Mouse (Mus musculus): ENCODE results near the gene Synpo2. TPM values are rescaled to one million over a fixed set of nuclear protein-coding genes. Genes with fewer than 3 reads are reported as not detected.

Synpo2 gene
- polyA plus RNA-seq, 1 experiment from 2014 or later: 19.9 TPM

DNA sequence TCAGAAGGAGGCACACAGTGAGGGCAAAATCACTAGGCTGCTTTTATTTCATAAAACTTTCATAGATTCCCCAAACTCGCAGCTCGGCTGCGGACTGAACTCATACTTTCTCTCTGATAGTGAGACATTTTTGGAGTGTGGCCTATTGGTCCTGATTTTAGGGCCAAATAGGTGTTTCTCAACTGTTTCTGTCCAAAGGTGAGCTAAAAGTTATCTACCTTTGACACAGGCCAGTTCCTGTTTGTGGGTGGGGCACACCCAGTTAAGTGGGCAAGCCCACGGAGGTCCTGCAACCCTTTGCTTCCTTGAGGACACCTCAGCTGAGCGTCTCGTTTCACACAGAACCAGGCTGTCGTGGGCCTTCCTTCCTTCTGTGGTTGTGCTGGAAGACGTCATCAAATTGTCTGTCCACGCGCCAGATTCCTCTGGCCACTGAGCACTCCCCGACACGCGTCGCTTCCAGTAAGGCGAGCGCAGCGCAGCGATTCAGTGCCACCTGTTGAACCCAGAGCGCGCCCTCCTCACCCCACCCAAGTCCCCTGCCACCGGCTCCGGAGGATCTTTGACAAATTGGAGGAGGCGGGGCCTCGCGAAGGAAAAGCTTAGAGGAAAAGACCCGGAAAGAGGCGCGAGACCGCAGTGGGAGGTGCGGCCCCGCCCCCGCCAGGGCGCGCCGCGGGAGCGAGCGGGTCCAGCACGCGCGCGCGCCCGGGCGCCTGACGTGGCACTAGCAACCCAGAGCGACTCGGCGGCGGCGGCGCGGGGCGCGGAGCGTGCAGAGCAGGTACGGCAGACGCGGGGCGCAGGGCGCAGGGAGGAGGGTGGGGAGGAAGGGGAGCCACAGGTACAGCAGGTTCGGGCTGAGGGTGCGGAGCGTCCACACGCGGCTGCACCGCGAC lies 31.1 kb upstream of the Synpo2 start, which contains the start of gene Sec24d:
Sec24d (plus strand) TSS at position 703 of the 899 bp plus-strand sequence.
- DNase-seq (ENCODE audit: low spot score) (peak; percentile 93), ATAC-seq (ENCODE audit: low FRiP score, low TSS enrichment) (peak; percentile 93)
- peak within 1 kb of the TSS; percentile 79 for H3K4me3 ChIP-seq (ENCODE audit: low read depth, low read length)
- peak within 1 kb of the TSS; percentile 75 for H3K4me2 ChIP-seq (replicated peaks; ENCODE audit: low read depth)
- H3K9me3 ChIP-seq (ENCODE audit: control insufficient read depth, low read length): no peaks in the 10 kb centered on the region
- 2% methylated on average over 65 of the region's 68 CpGs for WGBS
- no peaks in the 10 kb centered on the region for H3K4me1 ChIP-seq (replicated peaks; ENCODE audit: control insufficient read depth, insufficient read depth)
- TF ChIP-seq CTCF (IDR thresholded peaks at IDR 0.05; ENCODE audit: low read depth) (no peak), EP300 (optimal IDR thresholded peaks at IDR 0.05) (no peak)
- H3K9ac ChIP-seq (ENCODE audit: low read length): peak within 1 kb of the TSS; percentile 85
- H3K27ac ChIP-seq (replicated peaks): peak within 1 kb of the TSS; percentile 91
- H3K36me3 ChIP-seq (ENCODE audit: control insufficient read depth, insufficient read depth, low read length): peaks cover 6% of the 10 kb centered on the region
- H3K27me3 ChIP-seq (ENCODE audit: control insufficient read depth, insufficient read depth, low read length): no peaks in the 10 kb centered on the region

DNA sequence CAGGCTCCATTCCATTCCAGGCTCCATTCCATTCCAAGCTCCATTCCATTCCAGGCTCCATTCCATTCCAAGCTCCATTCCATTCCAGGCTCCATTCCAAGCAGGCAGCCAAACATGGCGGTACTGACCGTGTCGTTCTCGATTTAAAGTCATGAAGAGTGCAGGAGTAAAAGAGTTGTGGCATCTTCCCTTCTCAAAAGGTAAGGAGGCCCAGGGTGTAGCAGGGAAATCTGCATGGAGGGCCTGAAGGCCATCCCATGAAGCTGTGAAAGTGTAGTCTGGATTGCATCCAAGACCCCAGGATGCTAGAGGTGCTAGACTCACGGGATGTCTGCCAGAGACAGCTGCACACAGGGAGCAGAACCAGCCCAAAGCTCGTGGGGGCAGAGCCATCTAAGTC lies 28.8 kb upstream of the Synpo2 start:
- Histone ChIP-seq H3K4me2 (replicated peaks; ENCODE audit: low read depth) (peak overlapping the region; percentile 32), H3K27me3 (ENCODE audit: control insufficient read depth, insufficient read depth, low read length) (no peaks in the 10 kb centered on the region), H3K9ac (ENCODE audit: low read length) (no peak overlapping the region), H3K27ac (replicated peaks) (0 out of 2 replicates have a peak overlapping the region, but pooled peaks have one; percentile 18), H3K4me3 (ENCODE audit: low read depth, low read length) (peak overlapping the region; percentile 35), H3K36me3 (ENCODE audit: control insufficient read depth, insufficient read depth, low read length) (peaks cover 2% of the 10 kb centered on the region; the same call in 1 of the 2 replicates), H3K9me3 (ENCODE audit: control insufficient read depth, low read length) (no peaks in the 10 kb centered on the region), H3K4me1 (replicated peaks; ENCODE audit: control insufficient read depth, insufficient read depth) (no peaks in the 10 kb centered on the region)
- 33% methylated on average over 6 of the region's 6 CpGs for WGBS
- no peak for TF ChIP-seq CTCF (IDR thresholded peaks at IDR 0.05; ENCODE audit: low read depth)
- TF ChIP-seq EP300 (optimal IDR thresholded peaks at IDR 0.05): no peak
- no peak for DNase-seq (ENCODE audit: low spot score)
- no peak for ATAC-seq (ENCODE audit: low FRiP score, low TSS enrichment)

DNA sequence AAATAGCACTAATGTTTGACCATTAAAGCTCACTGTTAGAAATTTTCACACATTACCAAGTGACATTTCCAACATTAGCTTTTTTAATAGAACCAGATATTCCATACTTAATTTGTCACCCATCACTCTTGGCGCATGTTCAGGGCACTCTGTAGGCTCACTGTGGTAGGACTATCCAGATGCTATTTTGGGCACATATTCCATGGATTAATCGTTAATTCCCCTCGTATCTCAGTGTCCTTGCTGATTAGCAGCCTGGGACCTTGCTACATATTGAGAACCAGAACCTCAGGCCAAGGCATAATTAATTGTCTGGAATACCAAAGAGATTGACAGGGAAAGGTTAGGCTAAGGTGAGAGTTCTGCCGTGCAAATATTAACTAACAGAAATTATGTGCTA lies 22.8 kb upstream of the Synpo2 start:
- no peak overlapping the region for H3K4me3 ChIP-seq (ENCODE audit: low read depth, low read length)
- ATAC-seq (ENCODE audit: low FRiP score, low TSS enrichment) (no peak), DNase-seq (ENCODE audit: low spot score) (no peak)
- TF ChIP-seq CTCF (IDR thresholded peaks at IDR 0.05; ENCODE audit: low read depth): no peak
- TF ChIP-seq EP300 (optimal IDR thresholded peaks at IDR 0.05): no peak
- no peaks in the 10 kb centered on the region for H3K9me3 ChIP-seq (ENCODE audit: control insufficient read depth, low read length)
- WGBS: 50% methylated on average over 4 of the region's 4 CpGs
- no peaks in the 10 kb centered on the region for H3K27me3 ChIP-seq (ENCODE audit: control insufficient read depth, insufficient read depth, low read length)
- H3K27ac ChIP-seq (replicated peaks): no peak overlapping the region
- no peak overlapping the region for H3K4me2 ChIP-seq (replicated peaks; ENCODE audit: low read depth)
- H3K9ac ChIP-seq (ENCODE audit: low read length): no peak overlapping the region
- H3K4me1 ChIP-seq (replicated peaks; ENCODE audit: control insufficient read depth, insufficient read depth): no peaks in the 10 kb centered on the region
- no peaks in the 10 kb centered on the region for H3K36me3 ChIP-seq (ENCODE audit: control insufficient read depth, insufficient read depth, low read length)

DNA sequence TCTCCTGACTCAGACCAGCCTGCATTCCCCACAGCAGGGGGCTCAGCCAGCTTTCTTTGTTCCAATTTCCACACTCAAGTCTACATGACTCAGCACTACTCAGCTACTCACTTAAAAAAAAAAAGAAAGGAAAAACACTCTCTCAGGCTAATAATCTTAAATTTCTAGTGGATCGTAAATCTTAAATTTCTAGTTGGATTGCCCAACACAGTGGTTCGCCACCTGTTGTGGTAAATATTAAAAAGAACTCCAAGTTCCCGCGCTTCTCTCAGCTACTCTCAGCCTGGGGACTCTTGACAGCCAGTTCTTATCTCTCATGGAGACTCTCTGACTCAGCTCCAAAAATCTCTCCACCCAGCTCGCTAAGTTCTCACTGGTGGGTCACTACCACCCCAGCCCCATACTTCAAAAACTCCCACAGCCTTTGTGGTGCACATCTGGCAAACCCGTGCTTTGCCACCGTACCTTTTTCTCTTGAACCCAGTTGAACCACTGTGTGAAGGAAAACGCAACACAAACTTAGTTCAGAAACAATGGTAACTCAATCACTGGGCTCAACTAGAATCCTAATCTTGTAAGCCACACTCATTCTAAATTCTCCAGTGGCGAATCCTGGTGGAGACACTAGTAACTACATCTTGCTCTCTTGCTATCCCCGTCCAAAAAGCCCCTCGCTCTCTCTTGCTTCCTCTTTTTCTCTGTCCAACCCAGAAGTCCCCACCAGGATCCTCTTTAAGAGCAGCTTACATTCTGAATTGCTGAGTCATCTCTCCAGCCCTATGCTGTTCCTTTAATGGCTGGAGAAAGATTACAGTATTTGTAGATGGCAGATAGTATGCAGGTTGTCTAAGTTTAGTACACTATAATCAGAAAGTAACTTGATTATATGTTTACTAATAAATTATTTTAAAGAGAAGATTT lies 20.5 kb upstream of the Synpo2 start:
- TF ChIP-seq EP300 (optimal IDR thresholded peaks at IDR 0.05): no peak
- TF ChIP-seq CTCF (IDR thresholded peaks at IDR 0.05; ENCODE audit: low read depth): peak; percentile 25
- no peak overlapping the region for H3K4me3 ChIP-seq (ENCODE audit: low read depth, low read length)
- H3K36me3 ChIP-seq (ENCODE audit: control insufficient read depth, insufficient read depth, low read length): no peaks in the 10 kb centered on the region
- no peak for DNase-seq (ENCODE audit: low spot score)
- no peak overlapping the region for H3K27ac ChIP-seq (replicated peaks)
- no peak for ATAC-seq (ENCODE audit: low FRiP score, low TSS enrichment)
- no peaks in the 10 kb centered on the region for H3K9me3 ChIP-seq (ENCODE audit: control insufficient read depth, low read length)
- no peak overlapping the region for H3K4me2 ChIP-seq (replicated peaks; ENCODE audit: low read depth)
- no peaks in the 10 kb centered on the region for H3K27me3 ChIP-seq (ENCODE audit: control insufficient read depth, insufficient read depth, low read length)
- no peaks in the 10 kb centered on the region for H3K4me1 ChIP-seq (replicated peaks; ENCODE audit: control insufficient read depth, insufficient read depth)
- 78% methylated on average over 11 of the region's 11 CpGs for WGBS
- no peak overlapping the region for H3K9ac ChIP-seq (ENCODE audit: low read length)

DNA sequence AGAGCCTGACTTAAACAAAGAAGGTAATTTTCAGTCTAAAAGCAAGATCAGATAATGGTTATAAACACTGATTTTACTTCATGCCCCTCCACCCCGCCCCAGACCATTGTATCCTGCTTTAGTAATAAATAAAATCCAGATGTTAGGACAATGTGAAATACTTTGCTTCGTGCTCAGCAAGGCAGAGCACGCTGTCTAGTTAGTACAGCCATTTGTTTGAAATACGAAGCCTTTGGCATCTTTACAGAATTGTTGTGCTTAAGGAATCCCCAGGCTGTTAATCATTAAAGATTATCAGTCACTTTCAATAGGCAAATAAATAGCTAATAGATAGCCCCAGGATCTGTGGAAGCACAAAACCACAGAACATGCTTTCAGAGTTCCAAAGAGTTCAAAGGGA lies 9.7 kb upstream of the Synpo2 start:
- no peaks in the 10 kb centered on the region for H3K36me3 ChIP-seq (ENCODE audit: control insufficient read depth, insufficient read depth, low read length)
- no peak overlapping the region for H3K4me2 ChIP-seq (replicated peaks; ENCODE audit: low read depth)
- no peaks in the 10 kb centered on the region for H3K4me1 ChIP-seq (replicated peaks; ENCODE audit: control insufficient read depth, insufficient read depth)
- no peaks in the 10 kb centered on the region; the same call in 1 of the 2 replicates for H3K27me3 ChIP-seq (ENCODE audit: control insufficient read depth, insufficient read depth, low read length)
- H3K4me3 ChIP-seq (ENCODE audit: low read depth, low read length): no peak overlapping the region
- TF ChIP-seq EP300 (optimal IDR thresholded peaks at IDR 0.05) (no peak), CTCF (IDR thresholded peaks at IDR 0.05; ENCODE audit: low read depth) (no peak)
- no peak for DNase-seq (ENCODE audit: low spot score)
- no peaks in the 10 kb centered on the region for H3K9me3 ChIP-seq (ENCODE audit: control insufficient read depth, low read length)
- no peak for ATAC-seq (ENCODE audit: low FRiP score, low TSS enrichment)
- no peak overlapping the region for H3K9ac ChIP-seq (ENCODE audit: low read length)
- 19% methylated on average over 4 of the region's 4 CpGs for WGBS
- H3K27ac ChIP-seq (replicated peaks): no peak overlapping the region
